Mouse (Mus musculus): ENCODE data around the gene Uchl5.

Gene Uchl5

DNA sequence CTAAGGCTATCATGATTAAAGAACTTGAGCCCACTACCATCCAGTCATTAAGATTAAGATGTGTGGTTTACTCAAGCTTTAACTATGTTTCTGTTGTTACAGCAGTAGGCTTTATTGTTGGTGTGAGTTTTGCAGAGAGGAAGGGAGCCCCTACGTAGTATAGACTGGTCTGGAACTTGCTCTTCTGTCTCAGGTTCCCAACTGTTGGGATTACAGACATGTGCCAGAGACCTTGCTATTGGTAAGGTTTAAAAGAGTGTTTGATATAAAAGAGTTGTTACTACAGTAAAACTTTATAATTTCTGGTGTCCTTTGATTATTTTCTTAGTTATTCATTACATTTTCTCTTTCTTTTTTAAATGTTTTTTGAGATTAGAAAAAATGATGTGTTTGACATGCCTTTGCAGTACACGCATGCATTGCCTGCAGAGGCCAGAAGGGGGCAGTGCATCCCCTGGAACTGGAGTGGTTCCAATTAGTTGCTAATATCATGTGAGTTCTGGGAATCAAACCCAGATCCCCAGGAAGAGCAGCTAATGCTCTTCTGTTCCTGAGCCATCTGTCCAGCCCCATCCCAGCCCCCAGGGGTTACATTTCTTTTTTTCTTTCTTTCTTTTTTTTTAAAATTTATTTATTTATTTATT lies 11.6 kb downstream of the Uchl5 start:
- no peak for DNase-seq (ENCODE audit: inconsistent ontology term)

DNA sequence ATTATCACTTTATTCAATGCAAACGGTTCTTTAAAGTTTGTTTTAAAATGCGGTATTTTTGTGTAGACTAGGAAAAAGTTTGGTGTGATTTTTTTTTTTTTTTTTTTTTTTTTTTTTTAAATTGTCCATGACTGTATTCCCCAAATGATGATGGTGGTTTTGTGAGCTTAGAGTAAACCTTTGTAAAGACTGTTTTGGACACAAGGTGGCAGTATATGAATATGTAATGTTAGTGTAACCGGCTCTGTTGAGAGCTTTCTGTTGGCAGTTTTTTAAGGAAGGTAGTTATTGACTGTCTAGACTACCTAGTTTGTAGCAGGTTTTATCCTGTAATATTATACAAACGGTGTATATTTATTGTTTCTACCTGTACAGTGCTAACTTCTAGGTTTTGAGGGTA lies 26.5 kb downstream of the Uchl5 start:
- peak; percentile 44 for DNase-seq (ENCODE audit: inconsistent ontology term)

DNA sequence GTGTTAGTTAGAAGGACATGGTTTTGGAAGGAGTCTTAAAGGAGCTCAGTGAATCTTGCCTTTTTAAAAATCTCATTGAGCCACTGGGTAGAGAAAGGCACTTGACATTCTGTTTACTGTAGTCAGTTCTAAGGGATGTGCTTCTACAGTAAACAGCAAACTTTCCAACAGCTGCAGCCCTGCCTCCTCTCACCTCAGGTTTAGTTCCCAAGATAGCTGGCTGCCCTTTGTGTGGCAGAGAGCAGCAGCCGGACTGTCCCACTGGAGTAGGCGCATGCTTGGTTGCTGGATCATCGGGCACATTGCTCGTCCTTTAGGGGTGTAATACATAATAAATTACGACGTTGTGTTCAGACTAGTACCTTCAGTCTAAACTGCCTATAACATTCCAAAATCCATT lies 32.0 kb downstream of the Uchl5 start:
- no peak for DNase-seq (ENCODE audit: inconsistent ontology term)

DNA sequence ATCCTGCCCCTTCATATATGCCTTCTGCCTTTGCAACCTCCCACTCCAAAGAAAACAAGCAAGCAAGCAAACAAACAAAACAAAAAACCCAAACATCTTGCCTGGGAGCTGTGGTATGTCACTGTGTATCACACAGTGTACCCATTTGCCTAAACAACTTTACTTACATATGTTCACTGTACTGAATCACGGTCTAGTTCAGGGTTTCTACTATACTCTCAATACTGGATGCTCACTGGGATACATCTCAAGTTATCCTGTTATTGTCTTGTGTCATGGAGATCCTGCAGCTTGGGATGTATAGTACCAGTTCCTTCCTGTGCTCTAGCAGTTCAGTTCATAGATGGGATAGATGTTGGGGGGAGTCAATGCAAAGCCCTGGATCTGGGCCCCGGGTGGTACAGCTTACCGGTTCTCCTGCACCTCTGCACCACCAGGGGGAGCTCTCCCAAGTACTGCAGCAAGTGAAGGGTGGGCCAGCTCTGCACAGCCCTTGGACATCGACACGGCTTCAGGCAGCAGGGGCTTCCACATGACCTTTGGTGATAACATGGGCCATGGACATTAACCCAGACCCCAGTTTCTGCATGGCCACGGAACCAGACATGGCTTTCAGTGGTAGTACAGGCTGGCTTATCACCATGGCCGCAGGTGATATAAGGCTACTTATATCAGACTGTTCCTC lies 36.7 kb downstream of the Uchl5 start:
- DNase-seq (ENCODE audit: inconsistent ontology term) = peak; percentile 48

DNA sequence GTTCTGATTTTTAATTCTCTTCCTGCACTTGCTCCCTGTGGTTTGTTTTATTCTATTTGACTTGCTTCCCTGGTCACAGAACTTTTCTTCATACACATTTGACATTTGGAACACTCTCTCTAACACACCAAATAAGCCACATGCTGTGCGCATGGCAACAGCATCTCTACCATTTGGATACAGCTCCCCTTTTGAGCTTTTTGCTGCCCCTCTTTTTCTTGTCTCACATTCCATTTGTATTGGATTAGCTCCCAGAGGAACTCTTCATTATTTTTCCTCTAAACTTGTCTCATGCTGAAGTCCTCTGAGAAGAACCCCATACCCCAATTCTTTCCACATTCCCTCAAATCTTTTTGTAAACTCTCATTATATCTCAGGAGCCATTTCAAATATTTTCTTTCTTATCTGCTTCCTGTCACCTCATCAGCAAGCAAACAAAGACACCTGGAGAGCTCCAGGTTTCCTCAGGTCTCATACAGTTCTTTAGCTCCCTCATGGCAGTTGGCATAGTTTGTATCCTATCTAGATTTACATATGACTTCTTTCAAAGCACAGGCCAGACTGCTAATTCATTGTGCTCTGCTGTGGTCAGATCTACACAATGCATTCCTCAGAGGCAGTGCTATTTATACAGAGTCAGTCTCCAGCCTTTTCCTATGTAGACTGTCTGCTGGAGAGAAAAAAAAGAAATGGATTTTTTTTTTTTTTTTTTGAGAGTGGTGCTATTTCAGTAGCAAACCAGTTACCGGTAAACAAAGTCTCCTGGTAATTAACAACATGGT lies 43.2 kb downstream of the Uchl5 start:
- DNase-seq (ENCODE audit: inconsistent ontology term) = peak; percentile 80

DNA sequence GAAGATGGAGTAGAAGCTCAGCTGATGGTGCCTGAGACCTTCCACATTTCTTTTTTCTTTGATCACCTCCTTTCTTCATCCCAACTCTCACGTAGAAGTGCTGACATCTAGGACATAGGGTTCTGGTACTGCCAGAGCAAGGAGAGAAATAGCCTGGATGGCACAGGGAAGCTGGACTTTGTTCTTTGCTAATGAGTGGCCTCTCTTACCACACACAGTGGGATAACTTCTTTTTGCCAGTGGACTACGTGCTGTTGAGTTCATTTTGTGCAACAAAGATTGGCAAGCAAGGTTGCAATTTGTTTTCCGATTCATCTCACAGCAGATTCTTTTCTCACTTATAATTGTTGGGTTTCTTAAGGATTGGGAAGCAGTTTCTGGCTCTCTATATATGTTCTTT lies 45.6 kb downstream of the Uchl5 start:
- peak; percentile 44 for DNase-seq (ENCODE audit: inconsistent ontology term)

DNA sequence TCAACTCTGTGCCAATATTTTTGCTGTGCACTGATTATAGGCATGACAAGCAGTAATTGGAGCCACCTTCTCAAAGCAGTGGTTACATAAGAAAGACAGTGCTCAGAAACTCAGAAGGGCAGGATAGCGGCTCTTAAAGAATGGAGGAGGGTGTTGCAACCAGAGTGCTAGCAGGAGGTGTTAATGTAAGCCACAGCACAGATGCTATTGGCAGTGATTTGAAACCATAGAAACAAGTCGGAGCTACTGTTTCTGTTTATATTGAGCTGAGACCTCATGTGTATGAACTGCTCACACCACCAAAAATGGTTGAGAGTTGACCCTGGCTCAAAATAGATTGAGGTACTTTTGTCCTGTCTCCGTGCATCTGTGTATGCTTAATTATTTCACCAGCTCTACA lies 53.6 kb downstream of the Uchl5 start:
- no peak for DNase-seq (ENCODE audit: inconsistent ontology term)

DNA sequence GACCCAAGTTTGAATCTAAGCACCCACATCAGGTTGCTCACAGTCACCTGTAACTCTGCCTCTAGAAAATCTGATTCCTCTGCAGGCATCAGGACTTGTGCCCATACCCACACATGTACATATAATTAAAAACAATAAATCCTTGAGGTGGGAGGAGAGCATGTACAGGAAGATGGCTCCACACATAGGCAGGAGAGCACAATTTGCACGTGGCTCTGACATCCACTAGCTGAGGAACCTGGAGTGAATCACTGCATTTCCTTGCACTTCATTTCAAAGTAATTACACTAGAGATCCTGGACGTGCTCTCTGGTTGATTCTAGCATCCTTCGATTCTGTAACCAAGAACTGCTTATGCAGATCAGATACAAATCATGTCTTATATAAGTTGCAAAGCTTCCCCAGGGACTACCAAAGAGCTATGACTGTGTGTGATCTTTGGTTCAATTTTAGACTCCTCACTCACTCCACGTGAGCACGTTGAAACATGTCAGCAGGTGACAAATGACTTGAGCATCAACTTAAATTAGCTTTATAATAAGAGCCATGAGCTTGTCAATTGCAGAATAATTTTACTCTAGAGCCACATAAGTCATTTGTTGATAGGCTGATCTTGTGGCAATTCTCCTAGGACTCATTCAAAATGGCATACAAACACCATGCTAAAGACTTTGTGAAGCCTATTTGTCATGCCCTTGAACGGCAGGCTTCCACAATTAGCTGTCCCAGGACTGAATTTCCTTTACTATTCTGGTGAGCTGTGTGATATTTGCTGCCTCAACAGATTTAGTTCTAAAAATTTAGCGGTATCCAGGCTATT lies 59.5 kb downstream of the Uchl5 start:
- DNase-seq (ENCODE audit: inconsistent ontology term) = no peak

DNA sequence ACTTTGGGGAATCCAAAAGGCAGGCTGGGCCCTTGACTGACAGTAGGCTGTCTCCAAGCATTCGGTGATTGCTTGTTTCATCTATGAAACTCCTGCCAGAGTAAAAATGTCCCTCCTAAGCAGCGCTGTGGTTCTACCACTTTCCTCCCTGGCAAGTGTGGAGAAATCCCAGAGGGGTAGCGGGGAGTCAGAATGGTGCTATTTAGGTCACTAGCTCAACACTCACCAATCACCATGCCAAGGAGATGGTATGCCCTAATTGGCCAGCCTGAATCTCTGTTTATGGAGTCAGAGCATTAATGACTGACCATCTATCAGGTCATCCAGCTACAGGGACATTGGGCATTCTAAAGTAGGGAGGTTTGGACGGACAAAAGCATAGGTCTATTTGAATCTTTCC lies 60.6 kb downstream of the Uchl5 start:
- peak; percentile 57 for DNase-seq (ENCODE audit: inconsistent ontology term)

DNA sequence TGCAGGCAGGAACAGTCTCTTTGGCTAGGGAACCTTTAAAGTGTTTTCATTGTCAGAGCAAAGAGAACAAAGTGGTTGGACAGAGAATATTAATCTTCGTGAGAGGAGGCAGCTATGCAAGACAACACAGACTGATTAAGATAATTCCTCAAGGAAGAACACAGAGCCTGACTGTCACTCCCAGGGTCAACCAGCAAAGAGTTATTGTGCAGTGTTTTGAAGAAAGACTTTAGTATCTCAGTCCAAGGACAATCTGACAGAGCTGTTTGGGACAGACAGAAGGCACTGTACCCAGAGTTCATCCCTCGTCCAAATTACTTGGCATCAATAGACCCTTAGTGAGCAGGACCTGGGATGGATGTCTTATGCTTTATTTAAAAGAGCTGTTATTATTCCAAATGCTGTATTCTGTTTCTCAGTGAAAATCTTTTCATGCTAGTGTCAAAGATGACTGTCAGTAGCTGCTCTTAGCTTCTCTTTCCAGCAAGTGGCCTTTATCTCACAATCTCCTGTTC lies 61.9 kb downstream of the Uchl5 start:
- no peak for DNase-seq (ENCODE audit: inconsistent ontology term)

DNA sequence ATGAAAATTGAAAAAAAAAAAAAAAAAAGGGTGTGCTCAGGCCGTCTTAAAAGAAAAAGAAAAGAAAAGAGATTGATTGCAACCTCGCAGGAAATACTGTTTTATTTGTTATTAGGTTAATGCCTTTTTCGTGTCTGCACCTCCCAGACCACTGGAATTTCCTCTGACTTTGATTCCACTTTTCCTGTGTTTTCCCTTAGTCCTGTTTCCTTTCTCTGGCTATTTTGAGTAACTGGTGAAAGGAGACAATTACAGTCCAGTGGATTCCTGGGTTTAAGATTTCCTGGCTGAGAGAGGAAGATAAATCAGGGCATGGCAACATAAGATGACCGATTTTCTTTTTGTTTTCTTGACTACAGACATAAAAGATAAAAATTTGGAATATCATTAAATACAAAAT lies 75.3 kb downstream of the Uchl5 start:
- no peak for DNase-seq (ENCODE audit: inconsistent ontology term)

DNA sequence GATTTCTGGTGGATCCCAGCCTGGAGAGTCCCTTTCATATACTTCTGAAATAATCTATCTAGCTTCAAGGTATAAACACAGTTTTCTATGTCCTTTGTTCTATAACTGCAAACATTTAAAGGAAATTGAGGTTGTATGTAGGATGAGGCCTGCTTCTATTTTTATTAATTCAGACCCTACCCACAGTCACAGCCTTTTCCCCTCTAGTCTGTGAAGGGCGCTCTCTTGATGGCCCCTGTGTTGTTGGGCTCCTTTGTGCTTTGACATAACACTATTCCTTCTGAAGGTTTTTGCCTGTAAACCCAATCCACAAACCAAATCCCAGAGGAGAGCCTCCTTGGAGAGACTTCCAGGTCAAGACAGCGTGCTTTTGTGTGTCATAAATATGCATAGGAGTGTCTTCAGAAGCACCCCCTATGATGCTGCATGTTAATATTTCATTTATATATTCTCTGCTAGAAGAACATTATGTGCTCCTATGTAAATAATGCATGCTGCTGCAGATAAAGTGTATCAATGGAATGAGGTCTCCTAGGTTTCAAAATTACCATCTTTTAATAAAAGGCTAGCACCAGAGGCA lies 75.8 kb downstream of the Uchl5 start:
- no peak for DNase-seq (ENCODE audit: inconsistent ontology term)

DNA sequence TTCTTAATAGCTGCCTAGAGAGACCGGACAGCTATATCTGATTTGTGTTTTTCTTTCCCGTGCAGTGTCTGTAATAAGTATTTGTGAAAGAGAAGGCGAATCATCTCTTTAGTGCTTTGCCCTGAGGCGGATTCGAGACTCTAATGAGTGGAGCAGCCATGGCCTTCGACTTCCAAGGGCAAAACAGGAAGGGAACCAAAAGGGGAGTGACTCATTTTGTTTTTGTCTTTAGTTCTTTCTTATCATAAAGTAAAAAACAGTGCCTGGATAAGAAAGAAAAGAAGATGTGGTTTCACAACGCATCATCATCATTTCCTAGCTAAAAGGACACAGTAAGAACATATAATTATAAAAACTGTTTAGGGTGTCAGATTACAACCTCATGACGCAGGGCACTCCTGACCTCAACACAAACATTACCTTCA lies 76.6 kb downstream of the Uchl5 start:
- no peak for DNase-seq (ENCODE audit: inconsistent ontology term)

DNA sequence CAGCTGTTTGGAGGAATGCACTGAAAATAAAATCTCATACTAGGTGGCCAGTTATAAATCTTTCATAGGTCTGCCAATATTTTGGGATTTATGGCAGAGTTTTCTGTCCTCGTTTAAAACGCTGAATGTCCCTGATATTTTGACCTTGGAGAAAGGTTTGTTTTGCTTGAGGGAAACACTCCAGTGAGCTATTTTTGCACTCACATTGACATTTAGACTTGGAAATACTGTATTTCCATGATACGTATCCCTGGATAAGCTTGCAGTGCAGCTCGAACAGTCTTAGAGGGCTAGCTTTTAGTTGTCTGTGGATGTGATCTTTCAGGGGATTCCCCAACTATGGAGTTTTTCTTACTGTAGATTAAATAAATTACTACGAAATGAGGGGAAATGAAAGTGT lies 78.6 kb downstream of the Uchl5 start:
- no peak for DNase-seq (ENCODE audit: inconsistent ontology term)

Data from Muller cell, postnatal 12 days (primary cell).